ENCODE assay signal across 9 mouse cellular contexts in genomic region chr11:3918738-3919137, GRCm38 (mm10). TPM values are rescaled to one million over a fixed set of nuclear protein-coding genes. Genes with fewer than 3 reads are reported as not detected.
DNase-seq lines count a peak whose midpoint lies in the region; TF ChIP-seq lines count a peak whose summit lies in the region.
"Had no signal": no experiment of that assay in that cellular context is flagged by ENCODE, and none has a peak within 500 bp of the region (broad histone marks: within the 10 kb centered on the region; RNA-seq: fewer than 3 reads in every experiment).

No protein-coding gene starts in this region.

- no peak overlapping the region for H3K27ac ChIP-seq in embryonic fibroblast, embryonic 13.5 days (ENCODE audit: insufficient read depth, low read length)

- TF ChIP-seq POLR2A in embryonic fibroblast, embryonic 13.5 days (IDR thresholded peaks at IDR 0.05; ENCODE audit: low read depth, low read length): no peak

- H3K4me1 ChIP-seq in embryonic fibroblast, embryonic 13.5 days (ENCODE audit: control insufficient read depth, insufficient read depth, low read length): 0 out of 2 replicates have a peak, but pooled peaks cover 3% of the 10 kb centered on the region

- no peak overlapping the region for H3K4me3 ChIP-seq in embryonic fibroblast, embryonic 13.5 days (ENCODE audit: insufficient read depth, low read length)

- intact Hi-C loops in left cerebral cortex, postnatal 25 days (cut with DNase I): no loop called here

- DNase-seq in adrenal gland, postnatal 14 days: peak; percentile 49
- no peak for DNase-seq in adrenal gland, adult 18-20 months (ENCODE audit: low spot score in 2 of 2)
- DNase-seq in kidney, postnatal 10 days: peak; percentile 45
- DNase-seq in kidney, adult 11 months: no peak
- peak; percentile 41 for DNase-seq in CD4-positive helper T cell, adult 2 months (ENCODE audit: low read depth, low spot score)
- no peak for DNase-seq in adipocyte (ENCODE audit: low spot score)
- DNase-seq in left cerebral cortex, postnatal 25 days (ENCODE audit: low spot score in 2 of 2): no peak
- DNase-seq: right cerebral cortex, postnatal 14 days had no signal

- TF ChIP-seq CTCF in embryonic fibroblast, embryonic 13.5 days (IDR thresholded peaks at IDR 0.05; ENCODE audit: borderline replicate concordance, insufficient read depth, low read length): peak; percentile 44; the same call in 1 of the 2 replicates

RNA-seq across cellular contexts. Expression of gene Slc35e4, which starts 4.3 kb away (rescaled TPM):
- total RNA-seq in adrenal gland, postnatal 14 days (2021): 3.4 and 5.4 TPM in 2 replicates
- total RNA-seq in adrenal gland, adult 18-20 months (2021): 1 to 10 TPM; 4.2 to 8.5 TPM
- polyA plus RNA-seq in embryonic fibroblast, embryonic 13.5 days (2011; ENCODE audit: insufficient read length, low read depth, missing spikeins): 12.0 and 13.1 TPM in 2 replicates
- total RNA-seq in left cerebral cortex, postnatal 25 days (2021): 10 to 100 TPM; 17.9 to 20.5 TPM

RNA-seq across cellular contexts. Expression of gene Tcn2, which starts 13.2 kb away (rescaled TPM):
- total RNA-seq in adrenal gland, postnatal 14 days (2021): 107 and 112 TPM in 2 replicates
- total RNA-seq in adrenal gland, adult 18-20 months (2021): 100 to 1,000 TPM; 113 to 133 TPM
- 75.4 and 97.1 TPM in 2 replicates for polyA plus RNA-seq in embryonic fibroblast, embryonic 13.5 days (2011; ENCODE audit: insufficient read length, low read depth, missing spikeins)
- total RNA-seq in left cerebral cortex, postnatal 25 days (2021): 10 to 100 TPM; 19.6 to 20.4 TPM

RNA-seq across cellular contexts. Expression of gene Dusp18, which starts 23.7 kb away (rescaled TPM):
- 4.3 and 5.2 TPM in 2 replicates for total RNA-seq in adrenal gland, postnatal 14 days (2021)
- 1 to 10 TPM; 3.5 to 5.2 TPM for total RNA-seq in adrenal gland, adult 18-20 months (2021)
- polyA plus RNA-seq in embryonic fibroblast, embryonic 13.5 days (2011; ENCODE audit: insufficient read length, low read depth, missing spikeins): 11.7 and 12.6 TPM in 2 replicates
- 10 to 100 TPM; 28.8 to 32.5 TPM for total RNA-seq in left cerebral cortex, postnatal 25 days (2021)

RNA-seq across cellular contexts. Expression of gene 4921536K21Rik, which starts 23.8 kb away (rescaled TPM):
- total RNA-seq in adrenal gland, postnatal 14 days (2021): 0.59 and 0.83 TPM in 2 replicates
- total RNA-seq in adrenal gland, adult 18-20 months (2021): under 1 TPM; 0.53 to 0.74 TPM
- polyA plus RNA-seq in embryonic fibroblast, embryonic 13.5 days (2011; ENCODE audit: insufficient read length, low read depth, missing spikeins): 0.68 and 0.86 TPM in 2 replicates
- under 1 TPM; 0.25 to 0.39 TPM for total RNA-seq in left cerebral cortex, postnatal 25 days (2021)

RNA-seq across cellular contexts. Expression of gene Pes1, which starts 45.0 kb away (rescaled TPM):
- 58.4 and 71.3 TPM in 2 replicates for total RNA-seq in adrenal gland, postnatal 14 days (2021)
- 10 to 100 TPM; 52.4 to 55.6 TPM for total RNA-seq in adrenal gland, adult 18-20 months (2021)
- polyA plus RNA-seq in embryonic fibroblast, embryonic 13.5 days (2011; ENCODE audit: insufficient read length, low read depth, missing spikeins): 146 and 152 TPM in 2 replicates
- total RNA-seq in left cerebral cortex, postnatal 25 days (2021): 10 to 100 TPM; 38.5 to 41.5 TPM

Comparison
In these comparisons a context has a peak if more than half of its experiments do, and no peak if none do; other contexts are left out.
1. DNase-seq: peak in adrenal gland, postnatal 14 days (single experiment), kidney, postnatal 10 days (single experiment) and CD4-positive helper T cell, adult 2 months (single experiment); none in adrenal gland, adult 18-20 months (0 of 2), kidney, adult 11 months (single experiment), adipocyte (single experiment) and left cerebral cortex, postnatal 25 days (0 of 2).